Mouse (Mus musculus) CH12.LX (cell line): Measurements from ENCODE around the gene Nhsl1.

Experiments
- CTCF ChIP-seq, 2 experiments: IDR thresholded peaks in 1 of 2; conservative IDR thresholded peaks in 1 of 2; 2 replicates each; pipeline ENCODE4 v1.5.1; 2011 to 2012; ENCODE audit warnings: low read depth in 2 of 2, low read length in 2 of 2, improper control_type of control experiment in 1 of 2, inconsistent platforms in 1 of 2, mild to moderate bottlenecking in 1 of 2, moderate library complexity in 1 of 2
- POLR2A ChIP-seq: IDR thresholded peaks from 2 replicates; pipeline ENCODE4 v1.6.1; 2011; ENCODE audit warnings: low read depth, mild to moderate bottlenecking, improper control_type of control experiment, low read length
- POLR2AphosphoS2 ChIP-seq: IDR thresholded peaks from 2 replicates; pipeline ENCODE4 v1.6.1; 2011; ENCODE audit warnings: low read depth, low read length, improper control_type of control experiment
- USF1 ChIP-seq: IDR thresholded peaks from 2 replicates; pipeline ENCODE4 v1.6.1; 2014; ENCODE audit warnings: low read depth, mild to moderate bottlenecking, inconsistent platforms, low read length, improper control_type of control experiment

DNA sequence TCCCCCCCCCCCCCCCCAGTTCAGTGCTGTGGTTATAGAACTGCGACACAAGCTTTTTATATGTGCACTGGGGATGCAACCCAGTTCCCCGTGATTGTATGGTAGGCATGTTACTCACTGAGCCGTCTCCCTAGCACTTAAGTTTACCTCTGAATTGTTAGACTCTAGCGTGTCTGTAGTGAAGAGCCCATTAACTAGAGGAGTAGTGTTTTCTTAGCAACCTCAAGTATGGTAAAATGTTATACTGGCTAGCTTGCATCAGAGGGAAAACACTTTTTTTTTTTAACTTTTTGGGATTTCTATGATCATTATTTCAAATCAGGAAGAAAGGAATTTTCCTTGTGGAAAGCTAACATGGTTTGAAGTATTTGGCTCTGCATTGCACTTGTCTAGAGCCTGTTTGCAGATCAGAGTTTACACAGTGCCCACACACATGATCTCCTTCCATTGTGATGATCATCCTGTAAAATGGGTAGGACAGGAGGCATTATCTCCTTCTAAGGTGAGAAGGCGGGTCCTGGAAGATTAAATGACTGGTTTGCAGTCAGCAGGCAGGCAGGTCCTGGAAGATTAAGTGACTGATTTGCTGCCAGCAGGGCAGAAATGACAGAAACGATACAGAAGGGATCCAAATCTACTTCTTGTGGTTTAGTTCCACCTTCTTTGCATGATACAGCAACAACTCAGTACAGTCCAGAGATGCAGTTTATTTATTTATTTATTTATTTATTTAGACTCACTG lies 101.6 kb downstream of the Nhsl1 start:
- TF ChIP-seq POLR2AphosphoS2 (no peak), USF1 (no peak), CTCF (conservative IDR thresholded peaks at IDR 0.05 in 1 of 2, IDR thresholded peaks at IDR 0.05 in 1 of 2; ENCODE audit: low read depth in 2 of 2, low read length in 2 of 2) (no peak), POLR2A (no peak)
